Mouse (Mus musculus) megakaryocyte, adult 5-6 weeks (primary cell): ENCODE data around the gene Ptn. TPM values are rescaled to one million over a fixed set of nuclear protein-coding genes. Genes with fewer than 3 reads are reported as not detected.
"Not testable (repeated sequence)": the region's sequence is repeated elsewhere in the genome, so short reads cannot be mapped to it uniquely, and the experiment has no call there.

Experiments
- ATAC-seq: 2 replicates; pipeline ENCODE4 v1.8.0; 2016; ENCODE audit warnings: mild to moderate bottlenecking, inconsistent platforms; ENCODE audit not compliant: poor library complexity, severe bottlenecking
- total RNA-seq, 2 experiments: library from RNA; stranded (forward) in 1 of 2; stranded (reverse) in 1 of 2; fragments of 153-499, 151-499 nt in 1 of 2; fragments of 221-1000, 200-1000 nt in 1 of 2; gene quantifications; 2 replicates each; pipeline versions ENCODE4 v1.2.3 to v1.2.4; 2015 to 2017

Gene Ptn
- total RNA-seq, 2 experiments from 2014 or later = not detected

DNA sequence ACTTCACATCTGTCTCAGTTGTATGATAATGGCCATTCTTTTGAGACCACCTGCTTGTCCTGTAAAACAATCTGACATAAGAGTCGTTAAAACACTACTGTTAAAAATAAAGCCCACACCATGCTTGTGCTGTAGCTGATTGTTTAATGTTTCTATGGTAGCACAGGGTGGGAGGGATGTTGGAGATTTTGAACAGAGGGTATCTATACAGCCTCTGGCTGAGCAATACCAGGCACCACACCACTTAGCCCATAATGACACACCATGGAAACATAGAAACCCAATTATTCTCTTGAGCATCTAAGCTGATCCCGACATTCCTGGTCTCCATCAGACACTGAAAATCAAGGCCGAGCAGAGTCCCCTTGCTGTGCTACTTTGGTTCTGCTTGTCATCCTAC is 41.0 kb downstream of the Ptn start:
- no peak for ATAC-seq

DNA sequence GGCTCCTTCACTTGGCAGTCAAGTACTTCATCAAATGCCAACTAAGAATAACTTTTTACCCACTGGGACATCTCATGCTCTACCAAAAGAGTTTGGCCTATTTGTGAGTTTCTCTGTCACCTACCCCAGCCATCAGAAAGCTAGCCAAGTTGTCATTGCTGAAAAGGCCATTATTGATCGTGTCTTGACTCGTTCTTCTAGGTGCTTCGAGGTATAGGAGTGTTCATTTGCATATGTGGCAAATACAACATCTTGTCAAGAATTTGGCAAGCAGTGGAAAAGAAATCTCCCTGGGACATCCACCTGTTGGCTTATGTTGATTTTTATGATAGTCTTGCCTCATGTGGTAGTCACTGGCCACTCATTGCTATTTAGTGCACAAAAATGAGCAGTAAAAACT is 43.1 kb downstream of the Ptn start:
- ATAC-seq = no peak

DNA sequence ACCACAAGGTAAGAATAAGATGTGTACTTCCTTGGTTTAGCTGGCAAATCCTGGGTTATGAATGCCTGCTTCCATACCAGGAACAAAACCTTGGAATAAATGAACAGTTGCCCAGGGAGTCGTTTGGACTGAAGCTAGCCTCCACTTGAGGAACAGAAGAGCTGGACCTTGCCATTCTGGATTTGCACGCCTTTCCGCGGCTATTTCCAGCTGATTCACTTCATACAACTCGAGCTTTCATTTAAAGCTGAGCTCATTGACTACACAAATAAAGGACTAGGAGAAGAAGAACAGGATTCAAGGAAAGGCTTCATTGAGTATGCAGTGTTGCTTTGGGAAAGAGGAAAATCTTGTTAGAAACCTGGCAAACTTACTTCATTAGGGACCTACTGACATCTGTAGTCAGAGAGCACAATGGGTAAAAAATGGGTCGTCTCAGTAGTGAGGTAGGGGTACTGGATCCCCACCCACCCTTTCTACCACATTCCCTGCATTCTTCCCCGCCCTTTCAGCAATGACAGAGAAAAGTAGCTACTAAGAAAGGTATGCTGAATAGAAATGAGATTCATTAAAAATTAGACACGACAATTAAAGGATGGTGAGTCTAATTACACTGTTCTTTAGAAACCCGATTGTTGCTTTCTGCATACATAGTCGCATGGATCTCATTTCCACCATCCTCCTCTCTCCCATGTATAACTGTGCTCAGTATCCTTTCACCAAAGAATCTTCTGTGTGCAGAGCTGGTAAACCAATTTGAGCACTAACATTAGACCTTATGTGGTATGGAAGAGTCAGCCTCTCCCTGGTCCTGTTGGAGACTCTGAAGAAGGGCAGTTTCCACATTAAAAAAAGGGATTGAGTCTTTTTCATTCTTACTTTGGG is 54.8 kb downstream of the Ptn start:
- ATAC-seq = no peak

DNA sequence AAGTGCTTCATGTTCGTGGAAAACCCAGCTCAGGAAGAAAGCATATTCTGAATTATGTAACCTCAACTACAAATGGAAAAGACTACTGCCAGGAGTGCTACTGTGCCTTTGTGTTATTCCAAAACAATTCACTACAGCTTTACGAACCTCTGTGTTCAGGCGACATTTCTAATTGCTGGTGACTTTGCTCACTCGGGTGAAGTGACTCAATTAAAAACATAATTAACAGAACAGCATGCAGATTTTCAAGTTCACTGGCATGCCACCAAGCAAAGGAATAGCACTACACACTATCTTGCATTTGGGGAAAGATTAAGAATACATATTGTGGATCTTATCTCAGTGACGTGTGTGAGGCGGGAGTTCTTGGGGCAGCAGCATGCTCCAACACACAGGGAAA is 57.1 kb downstream of the Ptn start:
- ATAC-seq = no peak

DNA sequence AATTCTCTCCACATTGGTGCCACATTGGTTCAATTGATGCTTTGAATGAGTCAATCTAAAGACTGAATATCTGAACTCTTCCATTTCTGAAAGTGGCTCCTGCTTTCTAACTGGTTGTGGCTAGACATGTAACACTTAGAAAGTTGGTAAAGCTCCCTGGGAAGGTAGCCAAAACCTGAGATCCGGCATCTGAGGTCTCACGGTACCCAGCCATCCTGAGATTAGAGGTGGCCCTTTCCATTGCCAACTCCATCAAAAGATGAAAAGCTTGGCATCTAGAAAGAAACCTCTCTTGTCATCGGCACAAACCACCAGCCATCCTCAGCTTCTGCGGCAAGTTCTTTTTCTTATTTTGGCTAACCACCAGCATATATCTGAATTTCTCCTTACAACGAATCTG is 70.2 kb downstream of the Ptn start:
- ATAC-seq = no peak

DNA sequence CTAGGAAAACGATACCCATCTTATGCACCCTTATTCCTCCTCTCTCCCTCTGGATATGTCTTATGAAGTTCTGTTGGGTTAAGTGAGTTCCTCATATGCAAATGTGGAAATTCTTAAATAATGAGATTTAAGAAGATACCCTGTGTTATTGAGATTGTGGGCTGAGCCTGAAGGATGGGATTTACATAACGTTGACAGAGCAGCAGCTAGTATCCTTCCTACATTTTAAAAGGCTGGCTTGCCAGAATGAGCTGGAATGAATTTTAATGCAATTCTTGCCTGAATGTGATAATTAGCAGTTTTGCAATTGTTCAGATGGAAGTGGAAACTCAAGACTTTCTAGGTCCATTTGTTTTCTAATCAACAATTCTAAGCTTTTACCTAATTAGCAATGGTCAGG is 73.3 kb downstream of the Ptn start:
- ATAC-seq = no peak

DNA sequence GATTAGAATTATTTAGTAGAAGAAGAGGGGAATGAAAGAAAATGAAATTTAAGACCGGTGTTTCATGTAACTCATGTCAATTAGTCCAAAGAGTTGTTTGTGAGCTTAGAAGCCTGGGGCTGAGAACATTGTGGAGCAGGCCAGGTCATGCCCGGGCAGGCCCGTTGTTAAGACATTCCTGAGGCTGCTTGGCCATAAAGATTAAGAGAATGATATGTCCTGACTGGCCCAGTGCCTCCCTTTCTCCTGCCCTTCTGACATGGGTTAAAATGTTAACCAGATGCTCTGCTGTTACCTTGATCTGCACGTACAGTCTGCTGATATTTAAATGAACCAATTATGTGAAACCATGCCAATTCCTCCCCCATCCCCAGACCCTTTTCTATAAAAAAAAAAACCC is 74.4 kb downstream of the Ptn start:
- not testable (repeated sequence) for ATAC-seq

DNA sequence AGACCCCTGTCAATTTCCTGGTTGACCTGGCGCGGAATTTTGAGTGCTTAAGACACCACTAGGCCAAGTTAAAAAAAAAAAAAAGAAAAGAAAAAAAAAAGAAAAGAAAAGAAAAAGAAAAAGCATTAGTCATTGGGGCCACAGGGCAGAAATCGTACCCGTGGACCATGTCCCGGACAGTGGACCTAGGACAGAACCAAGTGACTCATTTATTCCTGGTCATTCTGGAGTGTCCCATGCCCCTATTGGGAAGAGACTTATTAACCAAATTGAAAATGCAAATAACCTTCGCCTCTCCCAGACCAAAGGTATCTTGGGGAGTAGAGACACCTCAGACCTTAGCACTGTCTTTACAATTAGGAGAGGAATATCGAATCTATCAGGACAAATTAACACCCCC is 80.2 kb downstream of the Ptn start:
- ATAC-seq = not testable (repeated sequence)

DNA sequence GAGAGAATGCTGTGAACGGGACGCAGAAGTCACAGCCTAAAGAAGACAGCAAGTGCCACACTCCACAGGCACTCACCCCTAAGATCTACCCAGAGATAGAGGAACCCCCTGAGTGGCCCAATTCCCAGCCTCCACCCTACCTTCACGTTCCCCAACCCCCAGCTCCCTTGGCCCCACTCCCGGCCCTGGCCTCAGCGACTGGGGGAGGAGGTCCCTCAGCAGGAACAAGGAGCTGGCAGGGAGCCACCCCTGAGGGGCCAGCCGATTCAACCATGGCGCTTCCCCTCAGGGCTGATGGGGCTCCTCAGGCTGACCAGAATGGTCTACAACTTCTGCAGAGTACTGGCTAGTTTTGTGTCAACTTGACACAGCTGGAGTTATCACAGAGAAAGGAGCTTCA is 81.9 kb downstream of the Ptn start:
- no peak for ATAC-seq

DNA sequence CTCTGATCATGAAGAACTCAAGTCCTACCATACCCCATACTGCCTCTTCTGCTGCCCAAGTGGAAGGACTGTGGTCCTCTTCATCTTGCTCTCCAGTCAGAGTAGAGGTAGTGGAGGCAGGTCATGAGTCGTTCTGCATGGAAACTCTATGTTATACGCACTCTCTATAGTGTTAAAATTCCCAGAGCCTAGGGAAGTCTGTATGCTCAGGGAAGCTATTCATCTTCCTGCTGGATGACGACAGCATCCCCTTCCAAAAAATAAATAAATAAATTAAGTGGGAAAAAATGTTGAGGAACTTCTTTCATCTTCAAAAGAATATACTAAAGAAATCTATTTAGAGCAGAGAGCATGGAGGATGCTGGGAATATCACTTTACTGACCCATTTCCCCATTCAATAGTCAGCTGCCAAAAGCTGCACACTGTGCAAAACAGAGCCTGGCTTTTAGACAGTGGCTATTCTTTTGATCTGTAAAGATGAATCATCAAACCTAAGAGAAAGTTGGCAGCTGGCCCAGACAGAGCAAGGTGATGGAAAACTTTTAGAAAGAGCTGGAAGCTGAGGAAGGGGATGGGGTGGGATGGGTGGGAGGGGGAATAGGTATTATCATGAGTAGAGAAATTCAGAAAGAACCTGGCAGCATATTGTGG is 84.4 kb downstream of the Ptn start:
- no peak for ATAC-seq

DNA sequence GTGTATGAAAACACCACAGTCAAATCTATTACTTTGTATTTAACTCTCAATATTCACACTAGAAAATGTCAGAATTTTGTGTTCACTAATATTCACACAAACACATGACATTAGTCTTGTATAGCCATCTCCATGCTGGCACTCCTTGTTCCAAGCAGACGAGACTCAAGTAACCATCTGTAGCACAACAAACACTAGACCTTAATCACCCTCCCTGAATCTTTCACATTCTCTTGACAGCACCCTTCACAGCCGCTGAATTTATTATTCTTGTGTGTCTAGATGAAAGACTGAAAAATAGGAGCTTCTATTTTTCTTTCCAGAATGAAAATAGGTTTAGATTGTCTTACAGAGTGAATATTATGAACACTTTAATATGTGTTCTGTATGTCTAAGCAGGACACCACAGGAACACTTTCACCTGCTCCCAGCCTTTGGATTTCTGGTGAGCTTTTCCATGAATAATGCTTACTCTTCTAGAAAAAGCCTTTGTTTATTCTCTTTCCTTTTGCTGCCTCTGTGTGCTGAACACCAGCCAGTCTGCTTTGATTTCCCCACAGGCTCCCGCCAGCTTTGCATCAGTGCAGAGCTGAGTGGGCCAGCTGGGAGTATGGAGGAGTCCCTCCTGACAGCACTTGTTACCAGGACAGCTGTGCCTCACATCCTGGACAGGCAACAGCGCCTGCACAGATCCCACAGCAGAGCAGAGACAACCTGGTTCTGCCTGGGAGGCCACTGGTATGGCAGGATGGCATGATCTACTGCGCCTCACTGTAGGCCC is 87.1 kb downstream of the Ptn start:
- ATAC-seq = no peak

DNA sequence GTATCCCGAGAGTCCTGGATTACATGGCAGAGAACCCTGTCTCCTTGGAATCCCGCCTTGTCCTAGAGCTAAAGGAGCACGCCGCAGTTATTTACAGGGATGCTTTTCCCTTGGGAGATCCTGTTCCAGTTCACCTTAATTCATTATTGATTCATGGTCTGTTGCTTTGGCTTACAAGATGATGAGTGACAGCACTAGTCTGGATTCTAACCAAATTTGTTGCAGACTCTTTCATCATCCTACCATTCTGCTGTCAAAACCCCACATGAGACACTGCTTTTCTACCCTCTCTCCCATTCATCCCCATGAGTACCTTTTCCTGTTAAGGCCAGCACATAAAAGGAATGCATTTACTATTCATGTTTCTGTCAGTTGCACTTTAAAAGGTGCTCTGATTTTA is 96.7 kb downstream of the Ptn start:
- ATAC-seq = no peak

DNA sequence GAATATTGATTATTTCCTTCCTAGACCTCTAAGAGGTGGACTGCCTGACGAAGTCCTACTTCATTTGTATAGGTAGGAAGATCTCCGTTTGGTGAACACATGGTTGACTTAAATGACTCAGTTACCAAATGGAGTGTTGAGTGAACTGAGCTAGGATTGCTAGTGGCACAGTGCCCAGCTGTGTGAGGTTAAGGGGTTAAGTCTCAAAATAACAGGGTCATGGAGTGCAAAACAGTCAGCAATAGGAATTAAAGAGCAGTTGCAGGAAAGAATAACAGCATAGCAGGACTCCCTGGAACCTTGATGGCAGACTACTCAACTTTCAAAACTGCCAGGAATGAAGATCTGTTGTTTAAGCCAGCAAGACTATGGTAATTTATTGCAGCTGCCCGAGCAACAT is 114.5 kb downstream of the Ptn start:
- no peak for ATAC-seq

DNA sequence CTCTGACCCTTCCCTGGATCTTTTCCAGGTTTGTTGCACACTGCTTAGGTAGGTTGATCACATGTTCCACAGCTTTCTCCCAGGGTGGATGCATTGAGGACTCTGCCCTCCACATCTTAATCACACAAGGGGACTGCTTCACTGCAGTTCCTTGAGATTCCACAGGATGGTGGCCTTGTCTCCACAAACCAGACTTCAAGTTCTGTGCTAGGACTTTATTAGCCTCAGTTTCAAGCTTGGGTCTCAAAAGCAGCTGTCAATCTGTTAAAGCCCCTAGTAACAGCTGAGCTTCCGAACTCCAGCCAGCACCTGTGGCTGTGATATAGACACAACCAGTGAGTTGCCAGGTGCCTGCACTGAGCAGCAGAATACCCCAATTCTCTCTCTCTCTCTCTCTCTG is 118.5 kb downstream of the Ptn start:
- ATAC-seq = no peak

DNA sequence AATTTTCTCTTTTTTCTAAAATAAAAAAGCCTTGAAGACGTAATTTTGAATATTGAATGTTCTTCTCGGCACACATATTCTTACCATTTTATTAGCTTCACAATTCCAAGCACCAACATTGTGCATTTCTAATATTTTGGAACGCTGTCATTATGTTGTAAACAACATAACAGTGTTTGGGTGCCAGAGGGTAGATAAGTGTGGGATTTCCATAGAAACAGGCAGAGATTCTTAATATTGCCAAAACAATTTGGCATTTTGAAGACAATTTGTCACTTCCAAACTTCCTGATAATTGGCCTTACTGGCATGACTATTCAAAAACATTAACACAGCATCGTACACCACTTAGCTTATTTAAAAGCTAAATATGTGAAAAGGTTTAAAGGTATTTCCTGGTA is 119.1 kb downstream of the Ptn start:
- no peak for ATAC-seq

DNA sequence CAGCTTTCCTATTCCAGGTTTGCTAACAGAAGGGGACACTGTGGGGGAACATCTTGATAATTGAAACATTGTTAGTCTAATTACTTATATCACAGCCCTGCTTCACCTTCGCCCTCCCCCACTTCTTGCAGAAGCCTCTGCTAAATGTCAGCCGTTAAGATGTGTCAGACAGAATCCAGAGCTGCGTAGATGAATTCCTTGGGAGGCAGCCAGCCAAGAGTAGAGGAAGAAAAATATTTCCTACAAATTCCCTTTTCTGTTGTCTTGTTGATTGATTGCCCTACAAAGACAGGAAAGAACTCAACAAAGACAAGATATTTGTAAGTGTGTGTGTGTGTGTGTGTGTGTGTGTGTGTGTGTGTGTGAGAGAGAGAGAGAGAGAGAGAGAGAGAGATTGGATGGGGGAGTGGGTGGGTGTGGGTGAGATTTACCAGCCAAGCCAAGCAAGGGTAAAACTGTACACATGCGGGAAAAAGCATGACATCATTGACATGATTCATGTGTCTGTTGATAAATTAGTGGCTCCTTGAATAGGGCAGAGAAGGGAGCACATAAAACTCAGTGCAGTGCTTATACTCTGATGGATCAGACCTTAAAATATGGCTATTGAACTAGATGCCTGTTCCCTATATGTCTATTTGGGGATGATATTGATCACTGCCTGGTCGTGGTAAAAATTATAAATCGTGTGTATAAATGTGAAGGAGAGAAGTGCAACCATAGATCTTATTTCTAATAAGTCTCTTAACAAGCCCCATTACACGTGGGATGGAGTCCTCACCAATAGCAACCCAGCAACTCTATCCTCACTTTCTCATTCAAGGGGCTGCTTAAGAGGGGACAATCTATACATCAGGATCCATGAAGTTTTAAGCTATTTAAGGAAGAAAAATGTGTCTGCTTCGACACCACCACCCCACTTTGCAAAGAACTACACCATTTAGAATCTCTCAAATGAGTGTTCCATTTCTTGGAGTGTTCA is 133.0 kb downstream of the Ptn start:
- ATAC-seq = no peak

DNA sequence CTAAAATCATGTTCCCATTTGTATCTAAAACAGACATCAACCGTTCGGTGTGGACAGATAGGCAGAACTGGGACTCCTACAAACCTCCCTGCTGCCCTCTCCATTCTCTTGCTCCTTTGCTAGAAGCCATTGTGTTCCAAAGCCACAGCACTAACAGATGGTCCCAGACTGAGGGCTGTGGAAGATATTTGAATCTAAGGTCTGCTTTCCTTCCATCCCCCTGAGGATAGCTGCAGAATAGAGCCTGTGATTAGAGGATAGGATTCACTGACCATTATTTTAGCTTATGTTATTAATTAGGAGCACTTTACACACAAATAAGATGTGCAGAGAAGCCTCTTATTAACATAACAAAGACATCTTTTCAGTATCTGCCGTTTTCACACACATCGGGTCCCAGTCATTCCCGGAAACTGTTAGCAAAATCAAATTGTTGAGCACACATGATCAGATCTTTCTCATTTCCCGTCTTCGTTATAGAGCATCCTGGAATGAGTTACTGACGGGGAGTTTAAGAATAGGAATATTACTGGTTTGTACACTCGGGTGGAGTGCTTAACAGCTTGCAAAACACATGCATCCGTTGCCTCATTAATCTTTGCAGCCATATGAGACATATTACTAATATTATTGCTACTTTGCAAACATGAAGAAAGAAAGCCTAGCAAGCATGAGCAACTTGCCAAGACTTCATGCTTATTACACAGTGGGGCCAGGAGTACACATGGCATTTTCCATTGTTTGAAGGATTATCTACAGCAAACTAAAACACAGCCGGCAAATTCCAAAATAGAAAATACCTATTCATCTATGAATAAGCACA is 137.4 kb downstream of the Ptn start:
- ATAC-seq = no peak

DNA sequence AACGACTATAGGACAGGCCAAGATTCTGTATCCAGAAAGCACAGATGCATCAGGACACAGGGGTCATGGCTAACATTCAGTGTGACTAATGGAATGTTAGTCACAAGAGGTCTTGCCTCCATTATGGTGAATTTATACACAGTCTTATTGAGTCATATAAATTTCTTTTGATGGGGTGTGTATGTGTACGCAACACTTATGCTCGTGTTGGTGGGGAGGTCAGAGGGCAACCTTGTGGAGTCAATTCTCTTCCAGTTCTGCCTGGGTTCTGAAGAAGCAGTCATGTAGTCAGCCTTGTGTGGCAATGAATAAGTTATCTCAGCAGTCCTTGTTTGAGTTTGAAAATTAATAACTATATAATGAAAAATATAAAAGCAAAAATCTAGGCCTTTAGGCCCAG is 138.7 kb downstream of the Ptn start:
- no peak for ATAC-seq
